Mouse (Mus musculus) ES-Bruce4 (cell line): ENCODE results near the gene Lrrk1.

Experiments used
- CTCF ChIP-seq: IDR thresholded peaks from one replicate; pipeline ENCODE4 v1.8.1; 2011; ENCODE audit warnings: low read depth, low read length
- POLR2A ChIP-seq: IDR thresholded peaks from one replicate; pipeline ENCODE4 v1.8.1; 2011; ENCODE audit warnings: low read length; ENCODE audit not compliant: insufficient read depth

GRCm38 (mm10) chr7:66278001-66278400, 110.1 kb downstream of the Lrrk1 start:
- no peak for TF ChIP-seq POLR2A
- TF ChIP-seq CTCF = no peak
